9 mouse cellular contexts compared by ENCODE assay signal in genomic region chr2:136997104-136997503, GRCm38 (mm10).
DNase-seq lines count a peak whose midpoint lies in the region; ATAC-seq and TF ChIP-seq lines count a peak whose summit lies in the region.
"Had no signal": no experiment of that assay in that cellular context is flagged by ENCODE, and none has a peak within 500 bp of the region (broad histone marks: within the 10 kb centered on the region; RNA-seq: fewer than 3 reads in every experiment).

No protein-coding gene starts in this region.

- H3K27me3 ChIP-seq in limb, embryonic 14.5 days (ENCODE audit: control insufficient read depth, insufficient read depth, low read length): no peaks in the 10 kb centered on the region
- H3K27me3 ChIP-seq in limb, embryonic 10.5 days (ENCODE audit: low read depth, poor library complexity, severe bottlenecking): no peaks in the 10 kb centered on the region
- H3K27me3 ChIP-seq: lung, embryonic 15.5 days had no signal

- no peak overlapping the region for H3K4me3 ChIP-seq in limb, embryonic 14.5 days (replicated peaks; ENCODE audit: low read length)
- H3K4me3 ChIP-seq in limb, embryonic 10.5 days: no peak overlapping the region
- H3K4me3 ChIP-seq: lung, embryonic 15.5 days had no signal

- no peak overlapping the region for H3K27ac ChIP-seq in limb, embryonic 14.5 days (replicated peaks; ENCODE audit: low read depth, low read length)
- H3K27ac ChIP-seq in limb, embryonic 10.5 days: no peak overlapping the region
- H3K27ac ChIP-seq: lung, embryonic 15.5 days had no signal

- no peak for ATAC-seq in limb, embryonic 14.5 days (ENCODE audit: low FRiP score, low read depth)

- no peak for TF ChIP-seq POLR2A in limb, embryonic 14.5 days (IDR thresholded peaks at IDR 0.05; ENCODE audit: borderline replicate concordance, extremely low read depth, insufficient read depth, insufficient read length)

- no peaks in the 10 kb centered on the region for H3K36me3 ChIP-seq in limb, embryonic 14.5 days (ENCODE audit: control insufficient read depth, insufficient read depth, low read length)
- H3K36me3 ChIP-seq in limb, embryonic 10.5 days: no peaks in the 10 kb centered on the region
- H3K36me3 ChIP-seq: lung, embryonic 15.5 days had no signal

- no peaks in the 10 kb centered on the region for H3K9me3 ChIP-seq in limb, embryonic 14.5 days (ENCODE audit: control insufficient read depth, low read length)
- no peaks in the 10 kb centered on the region for H3K9me3 ChIP-seq in limb, embryonic 10.5 days (replicated peaks)
- H3K9me3 ChIP-seq: lung, embryonic 15.5 days had no signal

- H3K4me1 ChIP-seq in limb, embryonic 14.5 days (ENCODE audit: control insufficient read depth, insufficient read depth, low read length): no peaks in the 10 kb centered on the region
- no peaks in the 10 kb centered on the region for H3K4me1 ChIP-seq in limb, embryonic 10.5 days
- H3K4me1 ChIP-seq: lung, embryonic 15.5 days had no signal

- H3K9ac ChIP-seq in limb, embryonic 14.5 days (ENCODE audit: low read depth, low read length, severe bottlenecking): no peak overlapping the region
- H3K9ac ChIP-seq: lung, embryonic 15.5 days had no signal

- H3K4me2 ChIP-seq in limb, embryonic 14.5 days (replicated peaks; ENCODE audit: low read depth, low read length, severe bottlenecking): no peak overlapping the region
- H3K4me2 ChIP-seq: lung, embryonic 15.5 days had no signal

- DNase-seq in cerebellum, postnatal 14 days: peak; percentile 48 to 59
- no peak for DNase-seq in cerebellum, adult 18-20 months
- DNase-seq in limb, embryonic 14.5 days (ENCODE audit: low spot score): peak; percentile 34
- DNase-seq in limb, embryonic 10.5 days (ENCODE audit: low spot score): no peak
- peak; percentile 56 for DNase-seq in embryo, embryonic 11 days
- DNase-seq in lung, postnatal 25 days (ENCODE audit: low spot score): peak; percentile 18
- DNase-seq in urinary bladder, postnatal 10 days (ENCODE audit: low spot score): no peak
- DNase-seq in ovary, postnatal 10 days (ENCODE audit: low spot score): no peak

Comparison
In these comparisons a context has a peak if more than half of its experiments do, and no peak if none do; other contexts are left out.
1. DNase-seq: peak in cerebellum, postnatal 14 days (2 of 2), limb, embryonic 14.5 days (single experiment), embryo, embryonic 11 days (single experiment) and lung, postnatal 25 days (single experiment); none in cerebellum, adult 18-20 months (0 of 2), limb, embryonic 10.5 days (single experiment), urinary bladder, postnatal 10 days (single experiment) and ovary, postnatal 10 days (single experiment).